Mouse (Mus musculus) neural tube, embryonic 11.5 days (tissue): ENCODE results near the gene Dapl1. TPM values are rescaled to one million over a fixed set of nuclear protein-coding genes. Genes with fewer than 3 reads are reported as not detected.

Experiments
- ATAC-seq: fragments of 200-750 bp; cut with Nextera tagmentation; 2 replicates; pipeline ENCODE4 v1.8.0; 2017; ENCODE audit warnings: moderate number of reproducible peaks, mild to moderate bottlenecking, moderate TSS enrichment, moderate library complexity; ENCODE audit not compliant: insufficient read depth, low FRiP score, low TSS enrichment
- DNase-seq: peaks from one replicate; pipeline ENCODE4 v3.0.0-alpha.2; 2015; ENCODE audit warnings: low spot score
- H3K27ac ChIP-seq: fragments of 300-500 bp; sonication (generic); 2 replicates; pipeline ENCODE4 v1.5.1; 2014; ENCODE audit warnings: low read depth, mild to moderate bottlenecking, low read length
- H3K27me3 ChIP-seq: fragments of 300-500 bp; sonication (generic); 2 replicates; pipeline ENCODE4 v1.6.1; 2014; ENCODE audit warnings: mild to moderate bottlenecking, low read length, mixed read lengths; ENCODE audit not compliant: control insufficient read depth, insufficient read depth
- H3K36me3 ChIP-seq: fragments of 300-500 bp; sonication (generic); 2 replicates; pipeline ENCODE4 v1.6.1; 2014; ENCODE audit warnings: mild to moderate bottlenecking, low read length, moderate library complexity, mixed read lengths; ENCODE audit not compliant: control insufficient read depth, insufficient read depth
- H3K4me1 ChIP-seq: fragments of 300-500 bp; sonication (generic); 2 replicates; pipeline ENCODE4 v1.6.1; 2014; ENCODE audit warnings: low read length, mixed read lengths; ENCODE audit not compliant: control insufficient read depth, insufficient read depth
- H3K4me2 ChIP-seq: fragments of 300-500 bp; sonication (generic); 2 replicates; pipeline ENCODE4 v1.6.1; 2014; ENCODE audit warnings: low read depth, mild to moderate bottlenecking, moderate library complexity
- H3K4me3 ChIP-seq: fragments of 300-500 bp; sonication (generic); 2 replicates; pipeline ENCODE4 v1.5.1; 2014; ENCODE audit warnings: low read depth, low read length
- H3K9ac ChIP-seq: fragments of 300-500 bp; sonication (generic); 2 replicates; pipeline ENCODE4 v1.6.1; 2014; ENCODE audit warnings: mild to moderate bottlenecking, low read length
- H3K9me3 ChIP-seq: fragments of 300-500 bp; sonication (generic); 2 replicates; pipeline ENCODE4 v1.6.1; 2016; ENCODE audit warnings: low read length; ENCODE audit not compliant: control insufficient read depth
- WGBS: fragments of 180-500 bp; shearing (Covaris S2); extraction: QIAGEN DNeasy Blood & Tissue Kit; methylation state at CpG from one replicate; pipeline ENCODE4 v1.1.7; 2014; 5-methylcytosine and 5-hydroxymethylcytosine counted together
- polyA plus RNA-seq: library from polyadenylated mRNA; unstranded; fragments of >200 nt; fragmentation: Nextera tagmentation; extraction: Ambion mirVana; gene quantifications from 2 replicates; pipeline ENCODE4 v1.2.1, GENCODE M21; 2014

Dapl1 gene
- polyA plus RNA-seq, result not detected in 2 replicates

DNA sequence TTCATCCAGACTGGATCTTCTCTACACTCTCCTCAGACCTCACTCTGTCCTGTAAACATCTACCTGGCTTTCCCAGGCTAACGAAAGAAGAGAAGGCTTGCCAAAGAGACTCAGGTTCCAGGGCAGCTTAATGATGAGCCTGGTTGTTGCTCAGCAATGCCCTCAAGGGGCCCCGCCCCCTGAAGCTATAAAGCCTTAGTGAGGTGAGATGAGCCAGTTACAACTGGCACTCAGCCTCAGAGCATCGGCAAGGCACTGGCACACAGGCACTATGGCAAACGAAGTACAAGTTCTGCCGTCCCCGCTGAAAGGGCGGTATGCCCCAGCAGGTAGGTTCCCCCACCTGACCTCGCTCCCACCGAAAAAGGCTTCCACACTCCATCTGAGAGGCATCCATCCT lies at the start of gene Dapl1:
Gene Dapl1, plus strand, starts transcription at position 216 of the 400 bp plus-strand sequence.
- no peaks in the 10 kb centered on the region for H3K4me1 ChIP-seq
- DNase-seq (no peak), ATAC-seq (no peak)
- no peak within 1 kb of the TSS for H3K9ac ChIP-seq
- H3K4me3 ChIP-seq, result no peak within 1 kb of the TSS
- H3K9me3 ChIP-seq, result no peaks in the 10 kb centered on the region
- no peak within 1 kb of the TSS for H3K27ac ChIP-seq
- no peaks in the 10 kb centered on the region for H3K36me3 ChIP-seq
- WGBS, result 67% methylated on average over 9 of the region's 9 CpGs
- no peaks in the 10 kb centered on the region for H3K27me3 ChIP-seq
- H3K4me2 ChIP-seq, result no peak within 1 kb of the TSS

- WGBS, result 93% methylated on average over 9 of the region's 9 CpGs
- no peak for ATAC-seq
- no peaks in the 10 kb centered on the region for H3K36me3 ChIP-seq
These were observed 49.6 kb upstream of the Dapl1 start for GRCm38 (mm10) chr2:59434820-59435219.

GRCm38 (mm10) chr2:59437684-59438393 lies 46.6 kb upstream of the Dapl1 start:
- Histone ChIP-seq H3K36me3 (no peaks in the 10 kb centered on the region), H3K27me3 (no peaks in the 10 kb centered on the region), H3K4me3 (no peak overlapping the region), H3K27ac (no peak overlapping the region), H3K4me2 (no peak overlapping the region), H3K9ac (no peak overlapping the region), H3K4me1 (no peaks in the 10 kb centered on the region), H3K9me3 (no peaks in the 10 kb centered on the region)
- DNase-seq (no peak), ATAC-seq (no peak)
- 88% methylated on average over 12 of the region's 12 CpGs for WGBS

More at GRCm38 (mm10) chr2:59434820-59435219, 49.6 kb upstream of the Dapl1 start:
- no peaks in the 10 kb centered on the region for H3K9me3 ChIP-seq
- H3K27me3 ChIP-seq, result no peaks in the 10 kb centered on the region
- DNase-seq, result no peak
- H3K27ac ChIP-seq, result no peak overlapping the region
- H3K4me2 ChIP-seq, result no peak overlapping the region
- no peaks in the 10 kb centered on the region for H3K4me1 ChIP-seq
- no peak overlapping the region for H3K9ac ChIP-seq
- H3K4me3 ChIP-seq, result no peak overlapping the region

DNA sequence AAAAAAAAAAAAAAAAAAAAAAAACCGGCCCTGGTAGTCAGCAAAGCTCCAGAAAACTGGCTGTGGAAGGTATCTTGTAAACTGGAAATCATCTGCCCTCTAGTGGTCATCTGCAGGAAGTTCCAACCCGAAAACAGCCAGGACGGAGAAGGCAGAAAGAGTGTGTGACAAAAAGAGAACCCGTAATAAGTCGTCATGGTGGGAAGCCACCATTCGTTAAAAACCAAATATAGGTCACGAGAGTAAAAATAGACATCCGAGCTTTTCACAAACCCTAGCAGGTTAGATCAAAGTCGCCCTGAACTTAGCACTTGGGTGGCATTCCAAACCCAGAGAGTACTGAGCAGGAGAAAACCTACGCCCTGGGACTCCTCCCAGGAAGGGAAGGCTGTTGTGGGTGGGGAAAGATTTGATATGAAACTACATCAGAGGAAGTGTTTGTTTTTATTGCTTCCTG lies 45.9 kb upstream of the Dapl1 start:
- Histone ChIP-seq H3K27ac (no peak overlapping the region), H3K4me2 (no peak overlapping the region), H3K36me3 (no peaks in the 10 kb centered on the region), H3K4me3 (no peak overlapping the region), H3K4me1 (no peaks in the 10 kb centered on the region), H3K27me3 (no peaks in the 10 kb centered on the region), H3K9me3 (no peaks in the 10 kb centered on the region), H3K9ac (no peak overlapping the region)
- peak; percentile 55 for DNase-seq
- 22% methylated on average over 10 of the region's 10 CpGs for WGBS
- no peak for ATAC-seq

DNA sequence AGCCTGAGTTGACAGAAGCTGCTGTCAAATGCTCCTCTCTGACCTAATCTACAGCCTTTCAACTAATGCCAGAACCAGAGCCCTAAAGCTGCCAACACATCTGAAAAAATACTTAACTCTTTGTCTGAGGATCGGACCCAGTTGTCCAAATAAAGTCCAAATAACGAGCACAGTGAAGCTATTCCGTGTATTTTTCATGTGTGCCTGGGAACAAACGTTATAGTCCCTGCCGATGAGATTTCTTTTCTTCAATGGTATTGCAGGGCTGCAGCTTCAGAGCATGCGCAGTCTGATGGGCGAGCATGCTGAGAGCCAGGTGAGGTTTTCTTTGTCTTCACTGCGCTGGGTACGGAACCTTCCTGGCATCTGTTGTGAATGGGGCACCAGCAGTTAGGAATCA lies 44.6 kb upstream of the Dapl1 start:
- Histone ChIP-seq H3K4me1 (no peaks in the 10 kb centered on the region), H3K27ac (no peak overlapping the region), H3K9me3 (no peaks in the 10 kb centered on the region), H3K4me3 (no peak overlapping the region), H3K27me3 (no peaks in the 10 kb centered on the region), H3K4me2 (no peak overlapping the region), H3K9ac (no peak overlapping the region), H3K36me3 (no peaks in the 10 kb centered on the region)
- WGBS, result 67% methylated on average over 9 of the region's 9 CpGs
- ATAC-seq (no peak), DNase-seq (no peak)

GRCm38 (mm10) chr2:59440481-59440880 lies 44.0 kb upstream of the Dapl1 start:
- no peak overlapping the region for H3K9ac ChIP-seq
- ATAC-seq, result no peak
- H3K9me3 ChIP-seq, result no peaks in the 10 kb centered on the region
- no peak overlapping the region for H3K27ac ChIP-seq
- H3K4me2 ChIP-seq, result no peak overlapping the region
- WGBS, result 33% methylated on average over 5 of the region's 5 CpGs
- H3K4me1 ChIP-seq, result no peaks in the 10 kb centered on the region
- no peak for DNase-seq
- no peaks in the 10 kb centered on the region for H3K36me3 ChIP-seq
- no peak overlapping the region for H3K4me3 ChIP-seq
- no peaks in the 10 kb centered on the region for H3K27me3 ChIP-seq

DNA sequence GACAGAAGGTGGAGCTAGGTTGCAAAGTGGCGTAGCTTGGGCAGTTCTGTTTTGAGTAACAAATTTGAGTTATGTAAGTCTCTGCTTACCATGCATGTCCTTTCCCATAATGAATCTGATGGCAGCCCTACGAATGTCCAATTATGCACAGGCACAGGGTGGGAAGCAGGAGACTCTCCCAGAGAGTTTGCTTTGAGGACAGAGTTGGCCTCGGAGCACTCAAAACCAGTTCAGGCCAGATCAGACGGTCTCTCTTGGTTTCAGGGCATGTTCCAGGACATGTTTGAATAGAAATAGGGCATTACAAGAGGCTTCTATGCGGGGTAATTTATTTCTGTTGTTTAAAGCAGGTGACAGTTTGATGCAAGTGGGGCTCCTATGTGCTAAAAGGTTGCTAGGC lies 42.8 kb upstream of the Dapl1 start:
- ATAC-seq (no peak), DNase-seq (no peak)
- Histone ChIP-seq H3K36me3 (no peaks in the 10 kb centered on the region), H3K27me3 (no peaks in the 10 kb centered on the region), H3K4me1 (no peaks in the 10 kb centered on the region), H3K4me2 (no peak overlapping the region), H3K4me3 (no peak overlapping the region), H3K9ac (no peak overlapping the region), H3K9me3 (no peaks in the 10 kb centered on the region), H3K27ac (no peak overlapping the region)
- WGBS, result 85% methylated on average over 5 of the region's 5 CpGs

- no peaks in the 10 kb centered on the region for H3K4me1 ChIP-seq
- ATAC-seq, result no peak
- H3K4me3 ChIP-seq, result no peak overlapping the region
- no peak overlapping the region for H3K27ac ChIP-seq
- no peak overlapping the region for H3K9ac ChIP-seq
- H3K27me3 ChIP-seq, result no peaks in the 10 kb centered on the region
- no peaks in the 10 kb centered on the region for H3K36me3 ChIP-seq
- no peak overlapping the region for H3K4me2 ChIP-seq
- WGBS, result 82% methylated on average over 6 of the region's 6 CpGs
- DNase-seq, result no peak
- H3K9me3 ChIP-seq, result no peaks in the 10 kb centered on the region
These were observed 37.8 kb upstream of the Dapl1 start for GRCm38 (mm10) chr2:59446671-59447070.

DNA sequence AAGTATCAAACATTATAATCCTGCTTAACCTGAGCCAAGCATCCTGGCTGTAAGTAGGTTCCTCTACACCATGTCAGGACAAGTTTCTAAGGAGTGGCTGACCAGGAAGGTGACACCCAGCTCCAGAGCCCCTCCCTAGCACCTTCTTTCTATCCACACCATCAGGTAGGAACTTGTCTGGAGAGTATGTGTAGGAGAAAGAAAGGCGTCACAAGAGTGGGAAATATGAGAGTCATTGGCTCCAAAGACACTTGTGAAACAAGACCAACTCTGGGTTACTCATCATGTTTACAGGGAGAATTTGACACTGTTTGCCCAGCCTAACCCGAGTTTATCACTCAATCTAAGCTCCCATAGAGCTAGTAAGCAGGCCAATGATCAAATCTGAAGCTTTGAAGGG lies 36.7 kb upstream of the Dapl1 start:
- DNase-seq (no peak), ATAC-seq (no peak)

More for the DNA sequence above, 36.7 kb upstream of the Dapl1 start:
- H3K4me2 ChIP-seq, result no peak overlapping the region
- H3K36me3 ChIP-seq, result no peaks in the 10 kb centered on the region
- 82% methylated on average over 2 of the region's 2 CpGs for WGBS
- no peak overlapping the region for H3K4me3 ChIP-seq
- H3K9me3 ChIP-seq, result no peaks in the 10 kb centered on the region
- H3K9ac ChIP-seq, result no peak overlapping the region
- H3K4me1 ChIP-seq, result no peaks in the 10 kb centered on the region
- no peaks in the 10 kb centered on the region for H3K27me3 ChIP-seq
- no peak overlapping the region for H3K27ac ChIP-seq
